Mouse (Mus musculus) brain, embryonic 14.5 days (tissue): ENCODE measurements at regions not wholly inside any gene's neighbourhood (a gene's known extent, or its start where the extent isn't known, plus 50 kb on each side); places are given as distances from the start of the nearest gene placed in this dataset.

Experiments used
- DNase-seq: peaks from one replicate; pipeline ENCODE4 v3.0.0-alpha.2; 2011; ENCODE audit warnings: low read depth
- CTCF ChIP-seq: fragments of 200-500 bp; IDR thresholded peaks from 2 replicates; pipeline ENCODE4 v1.5.1; 2012; ENCODE audit warnings: inconsistent platforms, mild to moderate bottlenecking, moderate library complexity, borderline replicate concordance; ENCODE audit not compliant: insufficient read depth, insufficient read length; ENCODE audit errors: extremely low read depth
- POLR2A ChIP-seq: fragments of 200-500 bp; IDR thresholded peaks from 2 replicates; pipeline ENCODE4 v1.6.1; 2012; ENCODE audit warnings: mild to moderate bottlenecking, inconsistent platforms, borderline replicate concordance; ENCODE audit not compliant: poor library complexity, insufficient read depth, insufficient read length, severe bottlenecking; ENCODE audit errors: extremely low read depth

GRCm38 (mm10) chr2:143419791-143420190, 126.2 kb upstream of the Pcsk2 start:
- DNase-seq = no peak

GRCm38 (mm10) chr2:143450680-143451079, 95.3 kb upstream of the Pcsk2 start:
- TF ChIP-seq POLR2A (no peak), CTCF (no peak)
- no peak for DNase-seq

More at GRCm38 (mm10) chr2:143419791-143420190, 126.2 kb upstream of the Pcsk2 start:
- TF ChIP-seq POLR2A = no peak
- no peak for TF ChIP-seq CTCF

GRCm38 (mm10) chr2:143451256-143451655, 94.7 kb upstream of the Pcsk2 start:
- DNase-seq = no peak
- no peak for TF ChIP-seq CTCF
- no peak for TF ChIP-seq POLR2A

GRCm38 (mm10) chr2:143451661-143452060, 94.3 kb upstream of the Pcsk2 start:
- DNase-seq = peak; percentile 6
- no peak for TF ChIP-seq POLR2A
- no peak for TF ChIP-seq CTCF

GRCm38 (mm10) chr2:143467936-143468335, 78.0 kb upstream of the Pcsk2 start:
- DNase-seq = no peak
- no peak for TF ChIP-seq POLR2A
- TF ChIP-seq CTCF = no peak

- TF ChIP-seq POLR2A (no peak), CTCF (no peak)
- no peak for DNase-seq
Observed at GRCm38 (mm10) chr2:143471394-143471793, 74.6 kb upstream of the Pcsk2 start.

GRCm38 (mm10) chr2:143490830-143491229, 55.1 kb upstream of the Pcsk2 start:
- no peak for TF ChIP-seq POLR2A
- TF ChIP-seq CTCF = no peak
- DNase-seq = peak; percentile 89
